Mouse (Mus musculus): ENCODE results near the gene Ccdc171.

DNA sequence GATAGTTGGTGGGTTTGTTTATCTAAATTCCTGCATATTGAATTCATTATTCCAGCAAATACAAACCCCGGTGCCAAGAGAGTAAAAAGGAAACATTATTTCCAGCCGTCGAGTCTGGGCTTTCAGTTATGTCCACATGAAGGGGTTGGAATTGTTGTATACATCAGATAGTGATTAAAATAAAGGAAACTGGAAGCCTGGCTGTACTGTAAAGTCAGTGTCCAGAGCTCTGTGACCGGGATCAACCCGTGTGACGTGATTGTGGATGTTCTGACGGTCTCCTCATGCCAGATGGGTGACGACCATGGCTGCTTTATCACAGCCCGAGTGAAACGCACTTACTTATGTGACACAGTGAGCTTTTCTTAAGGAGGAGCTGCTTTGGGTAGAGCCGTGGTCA, 134.1 kb downstream of the Ccdc171 start:
- TF ChIP-seq POLR2A (IDR thresholded peaks at IDR 0.05; ENCODE audit: control insufficient read depth, extremely low read depth, insufficient read depth, low read length, poor library complexity) (no peak), CTCF (IDR thresholded peaks at IDR 0.05; ENCODE audit: borderline replicate concordance, control insufficient read depth, extremely low read depth, insufficient read depth, low read length, poor library complexity) (no peak)
